Mouse (Mus musculus) adrenal gland, adult (tissue): Measurements from ENCODE around the gene Cox4i2.

Experiments
- DNase-seq, 2 experiments: peaks; one replicate each; pipeline ENCODE4 v3.0.0; 2022 to 2023; ENCODE audit warnings: low spot score in 1 of 2; ENCODE audit not compliant: inconsistent age in 2 of 2

Gene Cox4i2

DNA sequence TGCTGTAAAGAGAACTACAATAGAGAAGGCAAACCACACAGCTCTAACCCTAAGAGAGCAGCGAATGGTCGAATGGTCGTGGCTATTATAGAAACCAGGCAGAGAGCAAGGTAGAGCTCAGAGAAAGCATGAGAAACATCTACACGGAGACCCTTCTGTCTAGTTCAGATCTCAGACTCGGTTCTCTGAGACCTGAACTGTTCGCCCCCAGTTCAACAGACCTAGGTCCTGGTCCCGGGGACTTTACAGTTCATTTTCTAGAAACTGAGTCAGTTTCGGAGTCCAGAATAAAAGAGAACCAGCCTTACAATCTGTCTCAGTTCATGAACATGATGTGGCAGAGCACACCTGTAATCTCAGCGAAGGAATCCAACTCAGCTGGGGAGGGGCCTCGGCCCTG lies 19.5 kb upstream of the Cox4i2 start:
- no peak for DNase-seq

DNA sequence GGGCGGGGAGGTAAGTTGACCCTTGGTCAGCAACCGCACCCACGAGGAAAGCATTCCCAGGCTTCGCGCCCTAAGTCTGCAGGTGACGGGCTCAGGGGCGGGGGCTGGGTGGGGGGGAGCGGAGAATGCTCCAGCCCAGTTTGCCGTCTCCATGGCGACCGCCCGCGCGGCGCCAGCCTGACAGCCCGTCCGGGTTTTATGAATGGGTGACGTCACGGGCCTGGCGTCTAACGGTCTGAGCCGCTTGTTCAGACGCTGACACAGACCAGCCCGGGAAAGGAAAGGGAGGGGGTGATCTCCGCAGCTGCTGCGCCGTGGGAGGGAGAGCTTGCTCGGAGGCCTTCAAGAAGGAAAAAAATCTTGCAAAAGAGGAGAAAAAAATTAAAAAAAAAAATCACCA lies 19.0 kb upstream of the Cox4i2 start:
- peak; percentile 96 to 97 for DNase-seq

GRCm38 (mm10) chr2:152736090-152736601 lies 17.8 kb upstream of the Cox4i2 start, which contains the start of gene Id1:
Id1 (plus strand) TSS chr2:152736251.
- DNase-seq, result peak; percentile 92 to 98

DNA sequence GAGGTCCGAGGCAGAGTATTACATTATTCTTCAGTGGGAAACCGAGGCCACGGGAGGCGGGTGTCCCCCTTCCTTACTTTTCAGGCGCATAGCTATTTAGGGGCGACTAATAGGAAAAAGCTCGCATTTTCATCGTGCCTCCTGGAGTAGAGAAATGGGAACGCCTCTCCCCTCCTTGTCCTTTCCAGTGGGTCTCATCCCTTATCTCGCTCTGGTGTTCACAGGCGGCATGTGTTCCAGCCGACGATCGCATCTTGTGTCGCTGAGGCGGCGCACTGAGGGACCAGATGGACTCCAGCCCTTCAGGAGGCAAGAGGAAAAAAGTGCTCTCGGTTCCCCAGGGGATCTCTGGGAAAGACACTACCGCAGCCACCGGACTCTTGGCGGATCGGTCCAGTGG lies 17.2 kb upstream of the Cox4i2 start:
- DNase-seq, result peak; percentile 52 to 83

GRCm38 (mm10) chr2:152737306-152738221 lies 16.4 kb upstream of the Cox4i2 start:
- DNase-seq, result peak; percentile 47 to 80

- DNase-seq, result peak; percentile 23 to 74
Measured at GRCm38 (mm10) chr2:152738341-152738740, 15.6 kb upstream of the Cox4i2 start.

DNA sequence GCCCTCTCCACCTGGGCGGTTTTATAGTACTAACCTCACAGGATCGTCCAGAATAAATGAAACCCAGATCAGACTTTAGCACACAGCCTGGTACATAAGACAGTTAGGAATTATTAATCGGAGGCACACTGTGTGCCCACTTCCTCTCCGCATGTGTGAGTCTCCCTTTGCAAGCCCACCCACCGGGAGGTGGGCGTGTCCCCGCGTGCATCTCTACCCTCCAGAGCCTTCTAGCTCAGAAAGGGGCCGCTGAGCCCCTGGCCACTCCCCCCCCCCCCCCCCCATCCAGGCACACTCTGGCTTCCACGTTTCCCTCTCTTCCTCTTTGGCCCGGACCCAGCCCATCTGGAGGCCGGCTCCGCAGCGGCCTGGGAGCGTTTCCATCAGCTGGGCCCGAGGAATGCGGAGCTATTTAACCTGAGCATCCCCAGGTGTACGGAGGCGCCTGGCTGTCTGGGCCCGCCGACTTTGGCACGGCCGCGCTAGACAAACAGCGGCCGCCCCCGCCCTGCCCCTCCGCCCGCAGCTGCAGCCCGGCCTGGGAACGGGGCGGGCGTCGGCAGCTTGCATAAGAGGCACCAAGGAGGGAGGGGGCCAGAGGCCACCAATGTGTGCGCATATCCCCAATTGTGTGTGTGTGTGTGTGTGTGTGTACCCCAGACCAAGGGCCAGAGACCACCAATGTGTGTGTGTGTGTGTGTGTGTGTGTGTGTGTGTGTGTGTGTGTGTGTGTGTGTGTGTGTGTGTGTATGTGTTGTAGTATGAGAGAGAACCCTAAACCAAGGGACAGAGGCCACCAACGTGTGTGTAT lies 14.7 kb upstream of the Cox4i2 start:
- peak; percentile 76 to 83 for DNase-seq

GRCm38 (mm10) chr2:152739842-152740260 lies 14.1 kb upstream of the Cox4i2 start:
- peak in 1 of 2 experiments; percentile 32 for DNase-seq

- DNase-seq, result peak in 1 of 2 experiments; percentile 45
Measured at GRCm38 (mm10) chr2:152740490-152740889, 13.5 kb upstream of the Cox4i2 start.

DNA sequence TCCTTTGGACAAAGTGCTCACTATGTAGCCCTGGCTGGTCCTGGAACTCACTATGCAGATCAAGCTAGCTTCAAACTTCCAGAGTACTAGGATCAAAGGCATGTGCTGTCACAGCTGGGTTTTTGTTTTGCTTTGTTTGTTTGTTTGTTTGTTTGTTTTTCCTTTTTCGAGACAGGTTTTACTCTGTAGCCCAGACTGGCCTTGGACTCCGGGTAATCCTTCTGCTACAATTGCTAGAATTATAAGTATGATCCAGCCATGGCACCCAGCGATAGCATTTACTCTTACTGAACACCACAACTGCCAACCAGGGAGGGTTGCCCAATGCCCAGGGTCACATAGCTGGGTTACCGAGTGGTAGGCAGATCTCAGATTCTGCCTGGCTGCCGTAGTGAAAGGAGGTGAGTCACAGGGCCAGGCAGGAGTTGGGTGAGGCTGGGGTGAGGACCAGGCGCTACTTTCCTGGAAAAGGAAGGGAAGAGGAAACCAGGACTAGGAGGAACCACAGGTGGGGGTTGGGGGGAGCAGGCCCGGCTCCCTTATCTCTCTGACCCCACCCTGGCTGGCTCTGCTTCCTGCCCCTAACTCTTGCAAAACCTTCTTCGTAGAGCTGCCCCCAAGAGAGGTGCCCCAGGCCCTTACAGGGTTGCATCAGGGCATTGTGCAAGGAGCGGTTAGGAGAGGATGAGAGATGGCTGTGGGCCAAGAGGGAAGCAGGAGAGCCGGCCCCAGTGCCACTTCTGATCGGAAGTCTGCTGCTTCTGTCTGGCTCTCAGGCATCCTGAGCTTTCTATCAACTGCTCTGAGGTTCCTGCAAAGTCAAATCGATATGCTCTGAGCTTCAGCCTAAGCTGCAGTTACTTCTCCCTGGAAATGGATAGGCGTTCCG lies 12.6 kb upstream of the Cox4i2 start:
- peak; percentile 81 to 94 for DNase-seq

GRCm38 (mm10) chr2:152742435-152742834 lies 11.5 kb upstream of the Cox4i2 start:
- peak; percentile 81 to 94 for DNase-seq

DNA sequence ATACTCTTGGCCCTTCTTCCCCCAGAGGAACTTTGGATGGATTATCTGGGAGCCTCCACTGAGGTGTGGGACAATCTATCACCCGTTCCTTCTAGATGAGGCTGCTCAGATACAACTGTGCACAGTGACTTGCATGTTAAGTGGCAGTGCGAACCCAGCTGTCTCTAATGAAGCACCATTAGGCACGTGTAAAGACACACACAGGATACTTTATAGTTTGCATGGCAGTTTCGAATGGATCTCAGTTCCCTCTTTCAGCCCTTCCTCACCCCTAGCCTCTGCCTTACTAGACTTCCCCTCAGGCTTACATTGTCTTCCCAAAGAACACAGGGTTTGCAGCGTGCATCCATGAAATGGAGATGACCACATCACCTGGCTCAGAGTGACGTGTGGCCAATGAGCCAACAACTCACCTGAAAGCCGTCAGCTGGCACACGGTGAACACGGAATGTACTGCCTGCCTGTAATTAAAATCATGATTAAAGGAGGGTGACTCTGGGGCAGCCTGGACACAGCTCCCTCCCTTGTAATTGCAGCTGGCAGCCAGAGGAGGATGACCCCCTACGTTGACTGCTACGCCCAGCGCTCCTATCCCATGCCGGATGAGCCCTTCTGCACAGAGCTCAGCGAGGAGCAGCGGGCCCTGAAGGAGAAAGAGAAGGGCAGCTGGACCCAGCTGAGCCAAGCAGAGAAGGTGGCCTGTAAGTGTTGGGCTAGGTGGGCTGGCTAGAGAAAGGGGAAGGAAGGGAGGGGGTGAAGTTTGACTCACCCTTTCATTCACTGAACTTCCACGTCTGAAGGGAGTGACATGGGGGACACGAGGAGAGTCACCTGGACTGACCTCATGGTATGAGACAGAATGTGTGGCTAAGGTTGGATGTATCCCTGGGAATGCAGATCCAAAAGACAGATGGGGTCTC lies 2.8 kb downstream of the Cox4i2 start:
- no peak for DNase-seq

GRCm38 (mm10) chr2:152757478-152757877 lies 3.5 kb downstream of the Cox4i2 start:
- DNase-seq, result no peak

DNA sequence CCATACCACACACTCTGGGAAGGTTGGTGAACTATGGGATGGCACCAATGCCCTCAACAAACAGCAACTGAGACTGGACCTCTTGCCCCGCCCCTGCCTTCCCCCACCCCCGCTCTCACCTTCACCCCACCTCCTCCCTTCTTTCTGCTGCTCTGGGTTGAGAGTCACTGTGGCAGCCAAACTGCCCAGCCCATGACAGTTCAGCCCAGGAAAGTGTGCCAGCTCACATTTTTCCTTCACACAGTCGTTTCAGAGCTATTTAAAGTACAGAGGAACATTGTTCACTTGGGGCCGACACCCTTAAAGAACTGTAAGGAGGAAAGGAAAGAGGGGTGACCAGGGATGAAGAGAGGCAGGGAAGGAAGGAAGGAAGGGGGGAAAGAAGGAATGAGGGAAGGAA lies 4.4 kb downstream of the Cox4i2 start:
- peak in 1 of 2 experiments; percentile 17 for DNase-seq

DNA sequence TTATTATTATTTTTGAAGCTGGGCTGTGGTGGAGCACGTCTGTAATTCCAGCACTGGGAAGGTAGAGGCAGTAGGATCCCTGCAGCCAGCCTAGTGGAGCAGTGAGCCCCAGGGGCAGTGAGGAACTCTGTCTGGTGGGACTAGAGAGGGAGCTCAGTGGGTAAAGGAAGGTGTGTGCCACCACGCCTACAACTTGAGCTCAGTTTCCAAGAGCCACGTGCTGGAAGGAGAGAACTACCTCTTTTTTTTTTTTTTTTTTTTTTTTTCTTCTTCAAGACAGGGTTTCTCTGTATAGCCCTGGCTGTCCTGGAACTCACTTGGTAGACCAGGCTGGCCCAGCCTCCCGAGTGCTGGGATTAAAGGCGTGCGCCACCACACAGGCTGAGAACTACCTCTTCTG lies 9.3 kb downstream of the Cox4i2 start:
- no peak for DNase-seq

GRCm38 (mm10) chr2:152764172-152765044 lies 10.4 kb downstream of the Cox4i2 start:
- peak in 1 of 2 experiments; percentile 26 for DNase-seq

- DNase-seq, result no peak
Measured at GRCm38 (mm10) chr2:152765045-152765674, 11.2 kb downstream of the Cox4i2 start.
